Mouse (Mus musculus) kidney, adult 2 months (tissue): ENCODE data around the gene Tango2. TPM values are rescaled to one million over a fixed set of nuclear protein-coding genes. Genes with fewer than 3 reads are reported as not detected.

ENCODE experiments used
- DNase-seq: peaks from one replicate; pipeline ENCODE4 v3.0.0; 2021
- H3K27ac ChIP-seq: fragments of 200-500 bp; 2 replicates; pipeline ENCODE4 v1.5.1; 2012; ENCODE audit warnings: low read depth, low read length, control low read depth, inconsistent platforms; ENCODE audit not compliant: insufficient read depth
- H3K27me3 ChIP-seq: fragments of 200-500 bp; replicated peaks from 2 replicates; pipeline ENCODE4 v1.6.1; 2012; ENCODE audit warnings: mild to moderate bottlenecking, moderate library complexity, low read length, inconsistent platforms; ENCODE audit not compliant: control insufficient read depth, insufficient read depth
- H3K36me3 ChIP-seq: fragments of 200-500 bp; 2 replicates; pipeline ENCODE4 v1.6.1; 2012; ENCODE audit warnings: mild to moderate bottlenecking, moderate library complexity, low read length, inconsistent platforms; ENCODE audit not compliant: control insufficient read depth, insufficient read depth
- H3K4me1 ChIP-seq: fragments of 200-500 bp; 2 replicates; pipeline ENCODE4 v1.6.1; 2011; ENCODE audit warnings: low read length; ENCODE audit not compliant: control insufficient read depth, insufficient read depth
- H3K4me3 ChIP-seq: fragments of 200-500 bp; 2 replicates; pipeline ENCODE4 v1.5.1; 2011; ENCODE audit warnings: mild to moderate bottlenecking, low read depth, low read length, control low read depth; ENCODE audit not compliant: insufficient read depth
- CTCF ChIP-seq: fragments of 200-500 bp; conservative IDR thresholded peaks from 2 replicates; pipeline ENCODE4 v1.5.1; 2011; ENCODE audit warnings: low read depth, mild to moderate bottlenecking, control low read depth, low read length, moderate library complexity, mixed read lengths; ENCODE audit not compliant: insufficient read depth, insufficient read length
- POLR2A ChIP-seq: fragments of 200-500 bp; IDR thresholded peaks from one replicate; pipeline ENCODE4 v1.6.1; 2011; ENCODE audit warnings: low read depth, low read length, control low read depth
- WGBS: fragments of 180-500 bp; shearing (Covaris S2); methylation state at CpG from one replicate; pipeline ENCODE4 v1.1.7; 2018; 5-methylcytosine and 5-hydroxymethylcytosine counted together
- polyA plus RNA-seq: library from polyadenylated mRNA; depleted of rRNA; stranded (reverse); fragments of >200 nt; gene quantifications from 2 replicates; pipeline ENCODE4 v1.2.3, GENCODE M21; 2012; rRNA removed

Tango2 gene
- polyA plus RNA-seq, 1 experiment: 147 TPM

GRCm38 (mm10) chr16:18252736-18253135 is 95.2 kb downstream of the Tango2 start:
- Histone ChIP-seq H3K4me1 (peaks cover 5% of the 10 kb centered on the region), H3K27me3 (no peaks in the 10 kb centered on the region), H3K4me3 (no peak overlapping the region), H3K36me3 (peaks cover 3% of the 10 kb centered on the region; the same call in 1 of the 2 replicates), H3K27ac (no peak overlapping the region)
- 79% methylated on average over 6 of the region's 6 CpGs for WGBS
- DNase-seq: no peak
- TF ChIP-seq CTCF (no peak), POLR2A (no peak)

DNA sequence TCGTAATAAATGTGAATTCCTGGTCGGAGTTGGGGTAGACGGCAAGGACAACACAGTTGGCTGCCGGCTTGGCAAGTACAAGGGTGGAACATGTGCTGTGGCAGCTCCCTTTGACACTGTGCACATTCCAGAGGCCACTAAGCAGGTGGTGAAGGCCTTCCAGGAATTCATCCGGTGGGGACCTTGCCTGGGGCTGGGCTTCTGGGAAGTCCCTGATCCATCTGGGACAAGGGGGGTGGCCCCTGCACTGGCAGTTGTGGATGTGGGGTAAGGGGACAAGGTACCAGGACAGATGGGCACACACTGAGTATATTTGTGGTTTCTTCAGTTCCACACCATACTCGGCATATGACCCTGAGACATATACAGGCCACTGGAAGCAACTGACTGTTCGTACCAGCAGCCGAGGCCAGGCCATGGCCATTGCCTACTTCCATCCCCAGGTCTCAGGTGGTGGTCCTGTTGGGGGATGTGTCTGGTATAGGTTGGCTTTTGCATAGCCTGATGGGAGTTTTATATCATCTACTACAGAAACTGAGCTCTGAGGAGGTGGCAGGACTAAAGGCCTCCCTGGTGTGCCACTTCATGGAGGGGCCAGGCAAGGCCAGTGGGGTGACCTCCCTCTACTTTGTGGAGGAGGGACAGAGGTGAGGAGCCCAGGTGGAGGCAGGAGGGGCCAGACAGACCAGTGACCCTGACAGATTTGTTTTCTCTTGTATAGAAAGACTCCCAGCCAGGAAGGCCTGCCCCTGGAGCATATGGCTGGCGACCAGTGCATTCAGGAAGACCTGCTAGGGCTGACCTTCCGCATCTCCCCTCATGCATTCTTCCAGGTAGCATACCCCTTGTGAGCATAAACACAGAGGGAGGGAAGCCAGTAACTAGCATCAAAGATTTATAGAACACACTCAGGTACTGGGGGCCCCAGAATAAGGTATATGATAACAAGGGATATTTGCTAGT is 96.8 kb downstream of the Tango2 start:
- no peak overlapping the region for H3K27ac ChIP-seq
- no peaks in the 10 kb centered on the region for H3K27me3 ChIP-seq
- TF ChIP-seq CTCF: no peak
- WGBS: 55% methylated on average over 10 of the region's 10 CpGs
- peaks cover 5% of the 10 kb centered on the region for H3K4me1 ChIP-seq
- no peak overlapping the region for H3K4me3 ChIP-seq
- H3K36me3 ChIP-seq: peaks cover 2% of the 10 kb centered on the region; the same call in 1 of the 2 replicates
- no peak for DNase-seq

Other genes with a start within 250 kb of the Tango2 start
- 18.9 and 26.7 TPM in 2 replicates for gene Rtn4r, start 220.5 kb downstream of the Tango2 start, polyA plus RNA-seq
- not detected in 2 replicates for gene Ccdc188, start 130.2 kb downstream of the Tango2 start, polyA plus RNA-seq
- 28.9 and 44.7 TPM in 2 replicates for gene Zdhhc8, start 113.0 kb downstream of the Tango2 start, polyA plus RNA-seq
- 39.3 and 39.4 TPM in 2 replicates for gene Trmt2a, start 99.4 kb downstream of the Tango2 start, polyA plus RNA-seq
- 29.7 and 38.5 TPM in 2 replicates for gene Ranbp1, start 99.4 kb downstream of the Tango2 start, polyA plus RNA-seq
- gene Gm49776, start 89.8 kb downstream of the Tango2 start, polyA plus RNA-seq: not detected in 2 replicates
- 11.9 and 13.2 TPM in 2 replicates for gene Dgcr8, start 58.9 kb downstream of the Tango2 start, polyA plus RNA-seq
- gene Arvcf, start 79 bp upstream of the Tango2 start, polyA plus RNA-seq: 94.2 and 98.5 TPM in 2 replicates
- gene Txnrd2, start 78.3 kb upstream of the Tango2 start, polyA plus RNA-seq: 35.2 and 39.1 TPM in 2 replicates
- gene Comt, start 78.7 kb upstream of the Tango2 start, polyA plus RNA-seq: 519 and 582 TPM in 2 replicates
- gene Gnb1l, start 150.6 kb upstream of the Tango2 start, polyA plus RNA-seq: 10.7 and 15.8 TPM in 2 replicates
- gene Rtl10, start 150.8 kb upstream of the Tango2 start, polyA plus RNA-seq: 5.0 and 6.9 TPM in 2 replicates
- gene Tbx1, start 242.6 kb upstream of the Tango2 start, polyA plus RNA-seq: 0.15 and 1.7 TPM in 2 replicates